Mouse (Mus musculus): Measurements from ENCODE around the gene Vdac2. TPM values are rescaled to one million over a fixed set of nuclear protein-coding genes. Genes with fewer than 3 reads are reported as not detected.
A peak's percentile ranks its signal among the peaks of the same experiment; 100 is the strongest.

Gene Vdac2
- polyA plus RNA-seq, 1 experiment from 2014 or later: 377 TPM

GRCm38 (mm10) chr14:21808208-21808922 lies 16.7 kb upstream of the Vdac2 start:
- DNase-seq (ENCODE audit: low spot score): no peak
- H3K27ac ChIP-seq: no peak overlapping the region
- H3K27me3 ChIP-seq (ENCODE audit: insufficient read depth, poor library complexity, severe bottlenecking): no peaks in the 10 kb centered on the region
- H3K36me3 ChIP-seq: no peaks in the 10 kb centered on the region
- H3K4me1 ChIP-seq: peaks cover 18% of the 10 kb centered on the region; the same call in 1 of the 2 replicates
- H3K9me3 ChIP-seq: no peaks in the 10 kb centered on the region
- no peak overlapping the region for H3K4me3 ChIP-seq
- 81% methylated on average over 8 of the region's 8 CpGs for WGBS

GRCm38 (mm10) chr14:21809418-21809817 lies 15.6 kb upstream of the Vdac2 start:
- 94% methylated on average over 2 of the region's 2 CpGs for WGBS
- H3K4me3 ChIP-seq: no peak overlapping the region
- H3K27me3 ChIP-seq (ENCODE audit: insufficient read depth, poor library complexity, severe bottlenecking): no peaks in the 10 kb centered on the region
- H3K36me3 ChIP-seq: no peaks in the 10 kb centered on the region
- H3K9me3 ChIP-seq: no peaks in the 10 kb centered on the region
- H3K27ac ChIP-seq: no peak overlapping the region
- H3K4me1 ChIP-seq: peaks cover 25% of the 10 kb centered on the region
- DNase-seq (ENCODE audit: low spot score): no peak

- H3K9me3 ChIP-seq: no peaks in the 10 kb centered on the region
- no peak overlapping the region for H3K27ac ChIP-seq
- 77% methylated on average over 4 of the region's 4 CpGs for WGBS
- no peaks in the 10 kb centered on the region for H3K27me3 ChIP-seq (ENCODE audit: insufficient read depth, poor library complexity, severe bottlenecking)
- H3K4me3 ChIP-seq: no peak overlapping the region
- H3K36me3 ChIP-seq: no peaks in the 10 kb centered on the region
- H3K4me1 ChIP-seq: peaks cover 27% of the 10 kb centered on the region
- DNase-seq (ENCODE audit: low spot score): no peak
These were observed 13.7 kb upstream of the Vdac2 start for GRCm38 (mm10) chr14:21811301-21811700.

- H3K4me3 ChIP-seq: no peak overlapping the region
- no peaks in the 10 kb centered on the region for H3K9me3 ChIP-seq
- H3K27me3 ChIP-seq (ENCODE audit: insufficient read depth, poor library complexity, severe bottlenecking): no peaks in the 10 kb centered on the region
- H3K4me1 ChIP-seq: peaks cover 31% of the 10 kb centered on the region
- no peak overlapping the region for H3K27ac ChIP-seq
- 63% methylated on average over 10 of the region's 10 CpGs for WGBS
- H3K36me3 ChIP-seq: no peaks in the 10 kb centered on the region
- DNase-seq (ENCODE audit: low spot score): no peak
These were observed 13.2 kb upstream of the Vdac2 start for GRCm38 (mm10) chr14:21811744-21812393.

- H3K9me3 ChIP-seq: no peaks in the 10 kb centered on the region
- 0 out of 2 replicates have a peak overlapping the region, but pooled peaks have one; percentile 29 for H3K27ac ChIP-seq
- H3K4me1 ChIP-seq: peaks cover 32% of the 10 kb centered on the region
- no peaks in the 10 kb centered on the region for H3K27me3 ChIP-seq (ENCODE audit: insufficient read depth, poor library complexity, severe bottlenecking)
- H3K36me3 ChIP-seq: no peaks in the 10 kb centered on the region
- H3K4me3 ChIP-seq: no peak overlapping the region
- WGBS: 22% methylated on average over 14 of the region's 14 CpGs
- DNase-seq (ENCODE audit: low spot score): peak; percentile 87
These were observed 12.4 kb upstream of the Vdac2 start for GRCm38 (mm10) chr14:21812590-21813162.

- WGBS: 39% methylated on average over 4 of the region's 4 CpGs
- no peaks in the 10 kb centered on the region for H3K27me3 ChIP-seq (ENCODE audit: insufficient read depth, poor library complexity, severe bottlenecking)
- H3K27ac ChIP-seq: 0 out of 2 replicates have a peak overlapping the region, but pooled peaks have one; percentile 42
- H3K4me3 ChIP-seq: no peak overlapping the region
- H3K9me3 ChIP-seq: no peaks in the 10 kb centered on the region
- peaks cover 34% of the 10 kb centered on the region for H3K4me1 ChIP-seq
- H3K36me3 ChIP-seq: no peaks in the 10 kb centered on the region
- DNase-seq (ENCODE audit: low spot score): no peak
These were observed 11.8 kb upstream of the Vdac2 start for GRCm38 (mm10) chr14:21813216-21813615.

GRCm38 (mm10) chr14:21813847-21814246 lies 11.2 kb upstream of the Vdac2 start:
- Histone ChIP-seq H3K27ac (0 out of 2 replicates have a peak overlapping the region, but pooled peaks have one; percentile 42), H3K9me3 (no peaks in the 10 kb centered on the region), H3K36me3 (no peaks in the 10 kb centered on the region), H3K4me3 (no peak overlapping the region), H3K4me1 (peaks cover 34% of the 10 kb centered on the region), H3K27me3 (ENCODE audit: insufficient read depth, poor library complexity, severe bottlenecking) (no peaks in the 10 kb centered on the region)
- 74% methylated on average over 3 of the region's 3 CpGs for WGBS
- DNase-seq (ENCODE audit: low spot score): no peak

GRCm38 (mm10) chr14:21814606-21815005 lies 10.4 kb upstream of the Vdac2 start:
- Histone ChIP-seq H3K4me1 (peaks cover 34% of the 10 kb centered on the region), H3K9me3 (no peaks in the 10 kb centered on the region), H3K27me3 (ENCODE audit: insufficient read depth, poor library complexity, severe bottlenecking) (no peaks in the 10 kb centered on the region), H3K27ac (no peak overlapping the region), H3K36me3 (no peaks in the 10 kb centered on the region), H3K4me3 (no peak overlapping the region)
- WGBS: 91% methylated on average over 4 of the region's 4 CpGs
- DNase-seq (ENCODE audit: low spot score): no peak

- Histone ChIP-seq H3K27ac (0 out of 2 replicates have a peak overlapping the region, but pooled peaks have one; percentile 29), H3K4me3 (no peak overlapping the region), H3K9me3 (no peaks in the 10 kb centered on the region), H3K27me3 (ENCODE audit: insufficient read depth, poor library complexity, severe bottlenecking) (no peaks in the 10 kb centered on the region), H3K36me3 (no peaks in the 10 kb centered on the region), H3K4me1 (peaks cover 38% of the 10 kb centered on the region)
- no peak for DNase-seq (ENCODE audit: low spot score)
- WGBS: 54% methylated on average over 3 of the region's 3 CpGs
These were observed 8.8 kb upstream of the Vdac2 start for GRCm38 (mm10) chr14:21816255-21816654.

- Histone ChIP-seq H3K4me3 (no peak overlapping the region), H3K36me3 (no peaks in the 10 kb centered on the region), H3K27ac (no peak overlapping the region), H3K27me3 (ENCODE audit: insufficient read depth, poor library complexity, severe bottlenecking) (no peaks in the 10 kb centered on the region), H3K4me1 (peaks cover 35% of the 10 kb centered on the region), H3K9me3 (no peaks in the 10 kb centered on the region)
- DNase-seq (ENCODE audit: low spot score): no peak
- WGBS: 41% methylated on average over 4 of the region's 4 CpGs
These were observed 7.6 kb upstream of the Vdac2 start for GRCm38 (mm10) chr14:21817453-21817852.

- H3K27me3 ChIP-seq (ENCODE audit: insufficient read depth, poor library complexity, severe bottlenecking): no peaks in the 10 kb centered on the region
- no peaks in the 10 kb centered on the region for H3K36me3 ChIP-seq
- no peak overlapping the region for H3K4me3 ChIP-seq
- peaks cover 57% of the 10 kb centered on the region for H3K4me1 ChIP-seq
- H3K9me3 ChIP-seq: no peaks in the 10 kb centered on the region
- WGBS: 85% methylated on average over 4 of the region's 4 CpGs
- DNase-seq (ENCODE audit: low spot score): no peak
- H3K27ac ChIP-seq: peak overlapping the region; percentile 56; the same call in 1 of the 2 replicates
These were observed 4.0 kb upstream of the Vdac2 start for GRCm38 (mm10) chr14:21820880-21821505.

GRCm38 (mm10) chr14:21822307-21822706 lies 2.7 kb upstream of the Vdac2 start:
- 45% methylated on average over 7 of the region's 7 CpGs for WGBS

More at GRCm38 (mm10) chr14:21822307-21822706, 2.7 kb upstream of the Vdac2 start:
- no peak for DNase-seq (ENCODE audit: low spot score)
- no peaks in the 10 kb centered on the region for H3K9me3 ChIP-seq
- H3K4me3 ChIP-seq: no peak overlapping the region
- no peaks in the 10 kb centered on the region for H3K27me3 ChIP-seq (ENCODE audit: insufficient read depth, poor library complexity, severe bottlenecking)
- peaks cover 62% of the 10 kb centered on the region for H3K4me1 ChIP-seq
- no peaks in the 10 kb centered on the region for H3K36me3 ChIP-seq
- H3K27ac ChIP-seq: peak overlapping the region; percentile 92
